Mouse (Mus musculus) A20 (cell line): ENCODE data around the gene Dag1.
"Not testable (repeated sequence)": the region's sequence is repeated elsewhere in the genome, so short reads cannot be mapped to it uniquely, and the experiment has no call there.

Experiments used
- DNase-seq: peaks from one replicate; pipeline ENCODE4 v3.0.0-alpha.2; 2011; ENCODE audit warnings: low read depth, low spot score

Dag1 gene

GRCm38 (mm10) chr9:108274476-108275330, 10.9 kb upstream of the Dag1 start:
- DNase-seq, result no peak

DNA sequence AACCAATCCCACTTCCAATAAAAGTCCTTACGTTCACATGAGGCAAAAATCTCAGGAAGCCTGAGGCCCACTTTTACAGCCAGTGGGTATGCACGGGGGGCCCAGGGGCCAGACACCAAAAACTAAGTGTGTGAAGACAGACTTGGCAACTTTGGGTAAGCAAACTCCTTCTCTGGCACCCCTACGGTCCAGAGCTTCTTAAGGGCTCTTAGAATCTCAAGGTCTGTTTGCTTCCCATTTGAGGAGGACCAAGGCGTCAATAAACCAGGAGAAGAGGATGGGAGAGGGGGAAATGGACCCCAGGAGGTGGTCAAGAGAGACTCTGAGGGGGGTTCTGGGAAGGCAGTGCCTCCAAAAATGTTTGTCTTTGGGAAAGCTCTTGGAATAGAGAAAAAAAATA, 9.7 kb upstream of the Dag1 start:
- no peak for DNase-seq

- DNase-seq, result no peak
Measured at GRCm38 (mm10) chr9:108272691-108273090, 8.9 kb upstream of the Dag1 start.

- DNase-seq, result no peak
Measured at GRCm38 (mm10) chr9:108271941-108272340, 8.2 kb upstream of the Dag1 start.

- not testable (repeated sequence) for DNase-seq
Measured at GRCm38 (mm10) chr9:108268701-108269100, 4.9 kb upstream of the Dag1 start.

DNA sequence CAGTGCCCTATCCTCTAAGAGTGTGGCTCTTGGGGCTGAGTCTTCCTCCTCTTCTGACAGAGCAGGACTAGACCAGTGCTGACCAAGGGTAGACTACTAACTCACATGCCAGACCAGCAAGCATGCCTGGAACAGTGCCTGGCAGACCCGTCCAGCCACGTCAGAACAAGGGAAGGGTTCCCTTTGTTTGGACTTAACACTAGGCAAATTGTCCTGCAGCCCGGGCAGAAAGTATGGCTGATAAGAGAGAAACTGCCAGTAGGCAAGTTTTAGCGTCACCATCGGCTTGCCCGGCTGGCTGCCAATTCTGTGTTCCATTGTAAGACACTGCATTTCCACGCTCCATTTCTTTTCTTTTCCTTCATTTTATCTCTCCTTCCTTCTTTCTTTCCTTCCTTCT, 3.9 kb upstream of the Dag1 start:
- no peak for DNase-seq

DNA sequence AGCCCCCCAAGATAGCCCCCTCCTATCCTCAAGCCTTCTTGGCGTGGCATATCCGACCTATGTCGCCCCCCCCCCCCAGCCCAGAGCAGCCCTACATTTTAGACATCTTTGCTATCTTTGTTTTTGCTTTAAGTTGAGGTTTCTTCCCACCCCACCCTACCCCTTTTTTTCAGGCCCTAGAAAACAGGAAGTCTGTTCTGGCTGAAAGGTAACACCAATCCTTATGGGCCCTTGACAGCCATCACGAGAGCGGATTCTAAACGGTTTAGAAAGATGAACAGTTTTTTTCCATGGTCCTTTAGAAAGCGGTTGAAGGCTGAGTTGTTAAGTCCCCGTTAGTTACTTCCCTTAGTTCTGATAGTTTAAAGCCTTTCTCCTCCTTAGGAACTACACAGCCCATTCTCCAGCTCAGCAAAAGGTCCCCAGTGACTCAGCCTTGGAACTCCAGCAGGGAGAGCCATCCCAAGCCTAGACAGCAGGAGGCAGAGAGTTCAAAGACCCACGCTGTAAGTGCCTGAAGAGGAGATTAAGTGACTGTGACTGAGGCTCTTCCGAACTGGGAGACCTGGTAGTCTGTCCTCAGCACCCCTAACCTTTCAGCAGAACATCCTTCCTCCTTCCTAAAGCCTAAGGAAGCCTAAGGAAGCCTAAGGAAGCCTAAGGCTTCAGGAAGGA, 2.6 kb upstream of the Dag1 start:
- DNase-seq, result no peak

GRCm38 (mm10) chr9:108264191-108264921, 598 bp upstream of the Dag1 start:
- DNase-seq, result no peak

GRCm38 (mm10) chr9:108263131-108263681, 552 bp downstream of the Dag1 start:
- DNase-seq, result no peak

DNA sequence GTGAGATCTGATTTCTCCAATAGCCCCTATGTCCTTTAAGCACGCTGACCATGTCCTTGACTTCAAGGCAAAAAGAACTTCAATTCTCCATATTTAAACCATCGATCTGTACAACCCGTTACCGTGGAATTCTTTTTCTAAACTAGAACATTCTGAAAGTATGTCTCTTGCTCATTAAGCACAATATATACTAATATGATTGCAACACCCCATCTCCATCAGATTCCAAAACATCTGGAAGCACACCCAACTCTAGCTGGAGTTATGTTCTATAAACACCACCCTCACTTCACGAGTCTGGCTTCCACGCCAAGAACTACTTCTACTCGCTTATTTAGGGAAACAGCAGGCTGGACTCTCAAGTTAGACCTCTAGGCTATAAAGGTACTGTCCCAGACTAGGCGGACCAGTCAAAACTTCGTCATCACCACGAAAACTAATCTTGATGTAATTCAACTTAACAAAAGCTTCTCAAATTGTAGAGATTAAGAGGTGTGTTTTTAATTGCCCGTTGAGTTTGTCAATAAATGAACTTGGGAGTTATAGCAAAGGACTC, 1.2 kb downstream of the Dag1 start:
- DNase-seq, result no peak

DNA sequence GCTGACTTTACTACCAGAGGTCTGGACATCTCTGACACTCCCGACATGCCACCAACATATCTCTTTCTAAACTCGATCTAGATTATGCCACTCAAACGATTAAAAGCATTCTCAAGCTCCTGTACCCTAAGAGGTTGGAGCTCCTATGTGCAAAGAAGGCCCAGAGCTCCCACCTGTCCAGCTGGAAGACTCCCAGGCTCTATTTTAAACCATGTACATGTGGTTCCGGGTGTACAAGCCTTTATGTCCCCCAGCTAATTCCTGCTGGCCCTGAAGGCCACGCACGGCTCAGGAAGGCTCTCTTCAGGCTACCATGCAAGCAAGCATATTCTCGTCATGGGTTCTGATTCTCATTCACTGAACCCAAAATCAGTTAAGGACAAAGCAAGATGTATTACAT, 1.9 kb downstream of the Dag1 start:
- DNase-seq, result no peak

DNA sequence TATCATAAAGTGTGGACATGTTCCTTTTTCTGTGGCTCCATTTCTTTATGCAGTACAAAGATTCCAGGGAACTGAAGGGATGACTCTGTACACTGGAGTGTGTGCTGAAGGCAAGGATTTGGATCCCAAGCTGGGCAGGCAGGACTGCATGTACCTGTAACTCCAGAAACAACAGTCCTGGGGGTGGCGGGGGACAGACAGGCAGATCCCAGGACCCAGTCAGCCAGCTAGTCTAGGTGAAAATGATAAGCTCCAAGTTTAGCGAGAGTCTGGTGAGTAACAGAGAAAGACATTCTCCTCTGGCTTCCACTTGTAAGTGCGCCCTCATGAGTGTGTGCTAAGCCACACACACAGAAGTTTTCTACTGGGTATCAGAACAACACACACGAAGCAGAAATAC, 3.2 kb downstream of the Dag1 start:
- no peak for DNase-seq

- DNase-seq, result no peak
Measured at GRCm38 (mm10) chr9:108252766-108253165, 11.0 kb downstream of the Dag1 start.

GRCm38 (mm10) chr9:108251877-108252276, 11.9 kb downstream of the Dag1 start:
- DNase-seq, result no peak

DNA sequence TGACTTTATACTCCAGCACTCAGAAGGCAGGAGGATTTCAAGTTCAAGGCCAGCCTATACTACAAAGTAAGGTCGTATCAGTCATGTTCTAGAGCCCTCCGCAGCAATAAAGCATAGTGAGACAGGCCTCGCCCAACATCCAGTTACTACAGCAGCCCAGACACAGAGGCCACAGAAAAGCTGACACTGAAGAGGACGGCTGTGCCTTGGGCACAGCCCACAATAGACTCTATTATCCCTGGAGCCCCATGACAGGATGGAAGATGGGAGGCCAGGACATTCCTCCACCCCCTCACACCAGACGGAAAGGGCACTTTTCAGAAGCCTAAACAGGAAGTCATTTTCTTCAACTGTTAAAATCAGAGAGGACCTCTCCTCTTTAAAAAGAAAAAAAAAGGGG, 14.8 kb downstream of the Dag1 start:
- DNase-seq, result no peak

GRCm38 (mm10) chr9:108244984-108245383, 18.8 kb downstream of the Dag1 start:
- DNase-seq, result peak; percentile 33

DNA sequence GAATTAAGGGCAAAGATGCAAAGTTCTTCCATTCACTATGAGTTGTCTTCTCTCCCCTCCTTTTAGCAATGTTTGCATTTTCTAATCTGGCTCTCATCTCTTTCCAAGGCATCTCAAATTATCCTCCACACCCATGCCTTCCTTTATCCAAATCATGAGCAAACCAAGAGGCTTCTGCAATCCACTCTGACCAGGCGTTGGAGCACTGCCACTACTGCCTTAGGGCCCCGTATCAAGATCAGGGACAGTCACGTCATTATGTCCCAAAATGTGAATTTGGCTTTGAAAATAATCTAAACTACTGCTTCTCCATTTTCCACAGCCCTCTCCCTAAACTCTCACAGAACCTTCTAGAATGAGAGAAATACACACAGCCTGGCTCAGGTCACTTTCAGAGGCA, 19.2 kb downstream of the Dag1 start:
- no peak for DNase-seq

GRCm38 (mm10) chr9:108239951-108240350, 23.8 kb downstream of the Dag1 start:
- no peak for DNase-seq

GRCm38 (mm10) chr9:108238831-108239230, 24.9 kb downstream of the Dag1 start:
- no peak for DNase-seq

- DNase-seq, result no peak
Measured at GRCm38 (mm10) chr9:108238402-108238801, 25.4 kb downstream of the Dag1 start.

DNA sequence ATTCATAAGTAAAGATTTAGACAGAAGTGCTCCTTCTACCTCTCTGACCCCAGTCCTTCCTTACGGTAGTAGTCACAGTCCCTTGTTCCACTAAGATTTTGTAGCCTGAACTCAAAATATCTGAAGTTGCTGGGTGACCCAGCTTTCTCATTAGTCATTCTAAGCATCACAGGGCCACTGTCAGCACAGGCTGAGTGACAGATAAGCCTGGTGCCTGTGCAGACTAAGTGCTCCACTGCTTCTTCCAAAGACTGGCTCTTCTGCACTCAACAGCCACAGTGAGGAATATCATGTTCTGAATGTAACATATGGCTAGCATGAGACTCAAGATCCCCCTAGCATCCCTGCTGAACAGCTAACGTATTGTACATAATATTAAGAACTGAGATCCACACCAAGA, 29.1 kb downstream of the Dag1 start:
- DNase-seq, result no peak

DNA sequence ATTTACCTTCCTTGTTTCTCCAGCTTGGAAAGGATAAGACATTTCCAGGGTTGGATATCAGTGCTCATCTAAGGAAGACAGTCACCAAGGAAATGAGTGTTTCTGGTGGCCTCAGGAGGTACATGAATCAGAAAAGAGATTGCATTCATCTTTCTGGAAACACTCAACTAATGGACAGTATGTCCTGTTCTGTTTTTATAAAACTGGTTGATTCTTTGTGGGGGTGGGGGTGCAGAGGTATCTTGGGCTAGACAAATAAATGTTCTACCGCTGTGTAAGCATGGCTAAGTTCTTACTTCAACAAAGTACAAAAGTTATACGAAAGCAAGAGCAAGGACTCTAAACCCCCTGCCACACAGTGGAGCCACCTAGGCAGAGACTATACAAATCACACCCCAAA, 30.9 kb downstream of the Dag1 start:
- DNase-seq, result no peak
